Mouse (Mus musculus): ENCODE measurements around the gene Ikzf3.
A peak's percentile ranks its signal among the peaks of the same experiment; 100 is the strongest.

Gene Ikzf3

GRCm38 (mm10) chr11:98509434-98509833, 36.4 kb downstream of the Ikzf3 start:
- peak; percentile 61 for DNase-seq

- no peak for DNase-seq
Observed at GRCm38 (mm10) chr11:98504926-98505325, 40.9 kb downstream of the Ikzf3 start.

- no peak for DNase-seq
Observed at GRCm38 (mm10) chr11:98497388-98498288, 48.2 kb downstream of the Ikzf3 start.

- no peak for DNase-seq
Observed at GRCm38 (mm10) chr11:98495176-98495719, 50.6 kb downstream of the Ikzf3 start.

- no peak for DNase-seq
Observed at GRCm38 (mm10) chr11:98493394-98493793, 52.4 kb downstream of the Ikzf3 start.

GRCm38 (mm10) chr11:98492959-98493358, 52.9 kb downstream of the Ikzf3 start:
- no peak for DNase-seq

- no peak for DNase-seq
Observed at GRCm38 (mm10) chr11:98491571-98491970, 54.3 kb downstream of the Ikzf3 start.

GRCm38 (mm10) chr11:98488540-98489234, 57.1 kb downstream of the Ikzf3 start:
- DNase-seq, result no peak

- no peak for DNase-seq
Observed at GRCm38 (mm10) chr11:98487526-98488040, 58.2 kb downstream of the Ikzf3 start.

GRCm38 (mm10) chr11:98485749-98486148, 60.1 kb downstream of the Ikzf3 start:
- no peak for DNase-seq

GRCm38 (mm10) chr11:98482067-98482466, 63.8 kb downstream of the Ikzf3 start:
- DNase-seq, result no peak

- DNase-seq, result no peak
Observed at GRCm38 (mm10) chr11:98481231-98481630, 64.6 kb downstream of the Ikzf3 start.

GRCm38 (mm10) chr11:98479940-98480497, 65.8 kb downstream of the Ikzf3 start:
- DNase-seq, result no peak

- no peak for DNase-seq
Observed at GRCm38 (mm10) chr11:98479026-98479939, 66.5 kb downstream of the Ikzf3 start.

GRCm38 (mm10) chr11:98477011-98477701, 68.7 kb downstream of the Ikzf3 start:
- no peak for DNase-seq

GRCm38 (mm10) chr11:98476434-98476807, 69.4 kb downstream of the Ikzf3 start:
- DNase-seq, result no peak

- no peak for DNase-seq
Observed at GRCm38 (mm10) chr11:98475630-98476433, 70.0 kb downstream of the Ikzf3 start.

- DNase-seq, result no peak
Observed at GRCm38 (mm10) chr11:98474967-98475366, 70.9 kb downstream of the Ikzf3 start.

GRCm38 (mm10) chr11:98473916-98474479, 71.8 kb downstream of the Ikzf3 start:
- no peak for DNase-seq

- DNase-seq, result no peak
Observed at GRCm38 (mm10) chr11:98472696-98473095, 73.1 kb downstream of the Ikzf3 start.

Measured in right cerebral cortex, postnatal 4 days (tissue).